Mouse (Mus musculus) lung, postnatal 14 days (tissue): ENCODE data around the gene Sesn3.
"Not testable (repeated sequence)": the region's sequence is repeated elsewhere in the genome, so short reads cannot be mapped to it uniquely, and the experiment has no call there.

ENCODE experiments used
- DNase-seq: peaks from one replicate; pipeline ENCODE4 v3.0.0; 2021

Sesn3 gene

GRCm38 (mm10) chr9:14274986-14275720 is at the start of gene Sesn3:
TSS of gene Sesn3 (plus strand) at chr9:14275067.
- peak; percentile 66 for DNase-seq

- not testable (repeated sequence) for DNase-seq
Observed at GRCm38 (mm10) chr9:14227086-14227485, 47.8 kb upstream of the Sesn3 start.

- DNase-seq: no peak
Observed at GRCm38 (mm10) chr9:14233702-14234373, 41.0 kb upstream of the Sesn3 start.

- DNase-seq: no peak
Observed at GRCm38 (mm10) chr9:14235286-14235685, 39.6 kb upstream of the Sesn3 start.

- not testable (repeated sequence) for DNase-seq
Observed at GRCm38 (mm10) chr9:14241003-14241402, 33.9 kb upstream of the Sesn3 start.

GRCm38 (mm10) chr9:14242308-14242707 is 32.6 kb upstream of the Sesn3 start:
- DNase-seq: no peak

GRCm38 (mm10) chr9:14244528-14244927 is 30.3 kb upstream of the Sesn3 start:
- DNase-seq: no peak

- DNase-seq: no peak
Observed at GRCm38 (mm10) chr9:14245013-14245586, 29.8 kb upstream of the Sesn3 start.

- peak; percentile 48 for DNase-seq
Observed at GRCm38 (mm10) chr9:14246016-14246799, 28.7 kb upstream of the Sesn3 start.

GRCm38 (mm10) chr9:14247480-14248208 is 27.2 kb upstream of the Sesn3 start:
- DNase-seq: no peak

GRCm38 (mm10) chr9:14248209-14248596 is 26.7 kb upstream of the Sesn3 start:
- no peak for DNase-seq

- DNase-seq: no peak
Observed at GRCm38 (mm10) chr9:14261150-14261549, 13.7 kb upstream of the Sesn3 start.

- DNase-seq: no peak
Observed at GRCm38 (mm10) chr9:14262568-14262972, 12.3 kb upstream of the Sesn3 start.

GRCm38 (mm10) chr9:14266470-14266869 is 8.4 kb upstream of the Sesn3 start:
- no peak for DNase-seq

- no peak for DNase-seq
Observed at GRCm38 (mm10) chr9:14268578-14268977, 6.3 kb upstream of the Sesn3 start.

- no peak for DNase-seq
Observed at GRCm38 (mm10) chr9:14272921-14273320, 1.9 kb upstream of the Sesn3 start.

GRCm38 (mm10) chr9:14274586-14274985 is 281 bp upstream of the Sesn3 start:
- no peak for DNase-seq

- peak; percentile 98 for DNase-seq
Observed at GRCm38 (mm10) chr9:14275792-14276480, 1.1 kb downstream of the Sesn3 start.

GRCm38 (mm10) chr9:14276481-14277287 is 1.8 kb downstream of the Sesn3 start:
- DNase-seq: peak; percentile 13

- DNase-seq: no peak
Observed at GRCm38 (mm10) chr9:14277365-14277991, 2.6 kb downstream of the Sesn3 start.

- DNase-seq: no peak
Observed at GRCm38 (mm10) chr9:14280696-14281095, 5.8 kb downstream of the Sesn3 start.
